Mouse (Mus musculus) lung, postnatal 36 days (tissue): ENCODE measurements at regions not wholly inside any gene's neighbourhood (a gene's known extent, or its start where the extent isn't known, plus 50 kb on each side); places are given as distances from the start of the nearest gene placed in this dataset.

Experiments
- DNase-seq: peaks from one replicate; pipeline ENCODE4 v3.0.0; 2022; ENCODE audit warnings: mixed read lengths

- DNase-seq: no peak
Measured at GRCm38 (mm10) chr19:32940806-32941205, 183.5 kb downstream of the Pten start.

GRCm38 (mm10) chr19:32943594-32944230 is 186.4 kb downstream of the Pten start:
- no peak for DNase-seq

- no peak for DNase-seq
Measured at GRCm38 (mm10) chr19:32947081-32947855, 190.0 kb downstream of the Pten start.

GRCm38 (mm10) chr19:32950252-32950651 is 193.0 kb downstream of the Pten start:
- DNase-seq: peak; percentile 53

DNA sequence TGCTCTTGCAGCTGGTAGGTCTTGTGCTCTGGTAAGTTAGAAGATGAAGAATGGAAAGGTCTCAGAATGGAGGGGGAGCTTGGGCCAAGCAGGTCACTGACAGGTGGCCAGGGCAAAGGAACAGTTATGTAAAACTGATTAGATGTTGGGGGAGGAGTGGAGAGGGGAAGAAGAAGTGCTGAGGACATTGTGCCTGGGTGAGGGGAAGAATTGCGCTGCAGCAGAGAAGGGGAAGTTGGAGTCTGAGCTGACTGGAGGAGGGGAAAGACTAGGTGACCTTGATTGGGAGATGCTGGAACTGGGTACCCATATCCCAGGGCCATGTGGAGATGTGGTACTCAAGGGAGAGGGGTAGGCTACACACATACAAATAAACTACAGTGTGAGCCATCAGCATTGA is 193.5 kb downstream of the Pten start:
- DNase-seq: no peak

DNA sequence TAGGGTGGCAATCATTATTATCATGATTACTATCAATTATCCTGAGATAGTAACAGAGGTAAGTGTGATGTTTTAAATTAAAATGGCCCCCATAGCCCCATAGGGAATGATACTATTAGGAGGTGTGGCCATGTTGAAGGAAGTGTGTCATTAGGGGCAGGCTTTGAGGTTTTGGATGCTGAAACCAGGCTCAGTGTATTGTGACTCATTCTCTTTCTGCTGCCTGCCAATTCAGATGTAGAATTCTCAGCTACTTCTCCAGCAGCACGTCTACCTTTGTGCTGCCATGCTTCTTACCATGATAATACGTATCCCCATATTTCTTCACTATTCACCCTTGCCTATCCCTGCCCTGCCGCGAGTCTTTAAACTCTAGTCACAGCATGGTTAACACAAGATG is 195.1 kb downstream of the Pten start:
- DNase-seq: no peak

DNA sequence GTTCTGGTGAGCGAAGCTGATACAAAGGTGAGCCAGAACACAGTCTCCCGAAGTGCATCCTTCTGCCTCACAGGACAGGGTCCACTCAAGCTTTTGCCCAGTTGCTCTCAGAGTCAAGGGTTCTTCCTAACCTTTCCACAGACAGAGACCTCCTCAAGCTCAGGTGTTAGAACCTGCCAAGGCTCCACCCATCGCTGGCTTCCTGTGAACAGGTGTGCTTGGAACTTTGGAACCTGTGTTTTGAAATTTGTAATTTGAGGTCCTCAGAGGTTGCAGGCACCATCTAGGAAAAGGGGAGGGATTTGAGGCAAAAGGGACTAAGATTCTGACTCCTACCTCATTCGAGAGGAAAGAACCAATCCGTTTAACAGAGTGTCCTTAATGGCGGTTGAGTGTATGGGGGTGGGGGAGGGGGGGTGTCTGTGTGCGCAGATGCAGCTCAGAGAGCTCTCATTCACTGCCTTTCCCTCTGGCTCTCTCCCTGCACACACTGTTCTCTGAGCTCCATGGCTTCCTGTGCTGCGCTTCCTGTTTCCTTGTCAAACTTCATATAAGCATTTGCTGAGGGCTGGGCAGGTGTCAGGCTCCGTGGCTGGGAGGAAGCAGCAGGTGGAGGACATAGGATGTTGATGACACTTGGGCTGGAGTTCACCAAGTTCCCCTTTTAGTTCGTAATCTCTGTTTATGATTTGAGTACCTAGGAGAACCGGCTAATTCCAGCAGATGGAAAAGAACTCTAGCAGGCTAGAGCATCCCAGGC is 195.8 kb downstream of the Pten start:
- DNase-seq: peak; percentile 67

- DNase-seq: peak; percentile 88
Measured at GRCm38 (mm10) chr19:32954001-32954605, 196.8 kb downstream of the Pten start.

DNA sequence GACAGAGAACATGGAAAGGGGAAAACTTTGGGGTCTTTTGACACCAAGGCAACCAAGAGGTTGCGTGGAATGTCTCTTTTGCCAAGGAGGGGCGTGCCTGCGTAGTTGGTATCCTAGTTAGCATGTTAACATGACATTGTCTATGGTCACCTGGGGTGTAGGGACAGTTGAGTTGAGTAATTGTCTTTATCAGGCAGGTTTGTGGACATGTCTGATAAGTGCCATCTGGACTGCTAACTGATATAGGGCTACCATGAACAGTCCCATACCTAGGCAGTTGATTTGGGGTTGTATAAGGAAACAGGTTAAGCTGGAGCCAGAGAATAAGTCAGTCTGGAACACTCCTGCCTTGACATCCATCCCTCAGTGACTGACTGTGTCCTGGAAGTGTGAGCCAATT is 197.6 kb downstream of the Pten start:
- DNase-seq: no peak

DNA sequence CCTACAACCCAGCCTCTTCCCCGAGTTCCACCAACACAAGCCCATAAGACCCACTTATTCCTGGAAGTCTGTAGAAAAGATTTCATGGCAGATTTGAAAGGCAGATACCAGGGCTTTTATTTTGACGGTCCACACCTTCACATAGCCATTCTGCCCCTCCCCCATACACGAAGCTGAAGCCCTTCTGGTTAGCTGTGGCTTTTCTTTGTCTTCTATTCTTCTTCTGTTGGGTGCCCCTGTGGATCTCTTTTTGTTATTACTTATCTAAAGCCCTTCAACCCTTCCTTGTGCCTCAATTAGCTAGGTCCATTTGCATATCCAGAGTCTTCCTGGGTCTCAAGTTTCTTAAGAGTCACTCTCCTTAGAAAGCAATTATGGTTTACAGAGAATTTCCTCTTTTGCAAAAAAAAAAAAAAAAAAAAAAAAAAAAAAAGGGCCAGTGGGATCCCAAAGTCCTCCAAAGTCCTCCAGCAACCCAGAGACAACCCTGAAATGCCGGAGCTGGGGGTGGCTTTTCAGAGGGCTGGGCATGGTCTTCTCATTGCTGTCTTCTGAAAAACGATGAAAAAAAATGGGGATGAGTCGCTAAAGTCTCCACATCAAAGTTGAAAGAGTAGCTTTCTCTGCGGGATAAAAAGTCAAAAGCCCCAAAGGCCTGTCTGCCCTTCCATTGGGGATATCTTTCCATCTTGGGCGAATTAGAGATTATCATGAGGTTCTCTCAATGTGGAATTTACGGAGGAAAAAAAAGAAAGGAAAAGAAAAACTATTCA is 199.0 kb downstream of the Pten start:
- DNase-seq: peak; percentile 36

DNA sequence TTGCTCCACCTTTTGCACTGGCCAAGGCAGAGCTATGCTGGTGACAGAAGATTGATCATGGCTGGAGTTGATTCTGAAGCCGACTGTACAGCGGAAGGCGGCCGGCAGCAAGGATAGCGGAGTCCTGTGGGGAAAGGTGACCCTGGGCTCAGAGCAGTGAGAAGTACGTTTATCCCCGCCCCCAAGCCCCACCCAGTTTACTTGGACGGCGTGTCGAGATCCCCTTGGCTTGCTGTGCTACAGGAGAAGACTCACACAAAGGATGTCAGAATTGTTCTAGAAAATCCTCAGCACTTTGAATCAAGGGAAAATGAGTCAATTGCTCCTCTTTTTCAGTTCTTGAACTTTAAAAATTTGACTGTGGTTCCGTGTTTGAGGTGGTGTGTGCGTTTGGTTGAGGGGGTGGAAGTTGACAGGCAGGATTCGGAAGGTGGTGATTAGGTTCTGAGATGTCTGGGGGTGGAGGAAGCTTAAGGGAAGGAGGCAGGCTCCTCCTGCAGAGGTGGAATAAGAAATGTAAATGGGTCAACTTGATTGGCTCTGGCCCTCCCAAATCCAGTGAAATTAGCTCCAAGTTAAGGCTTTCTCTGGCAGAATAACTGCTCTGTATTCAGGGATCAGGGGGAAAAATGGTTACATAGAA is 199.7 kb downstream of the Pten start:
- peak; percentile 45 for DNase-seq

DNA sequence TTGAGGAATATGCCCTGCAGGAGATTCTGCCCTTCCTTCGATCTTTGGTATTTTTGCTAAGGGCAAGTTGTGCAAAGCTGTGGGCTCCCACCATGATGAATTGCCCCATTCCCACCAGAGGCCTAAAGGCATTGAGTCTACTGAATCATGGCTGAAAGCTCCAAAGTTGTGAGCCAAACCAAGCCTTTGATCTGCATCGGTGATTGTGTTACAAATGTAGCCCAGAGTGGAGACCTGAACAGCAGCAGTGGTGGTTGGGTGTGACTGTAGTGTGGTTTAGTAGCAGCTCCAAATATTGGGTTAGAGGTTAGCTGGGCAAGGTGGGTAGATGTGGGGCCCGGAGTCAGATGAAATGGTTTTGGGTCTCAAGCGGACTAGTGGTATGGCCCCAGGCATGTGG is 201.0 kb downstream of the Pten start:
- DNase-seq: no peak

GRCm38 (mm10) chr19:32958791-32959190 is 201.5 kb downstream of the Pten start:
- DNase-seq: no peak

GRCm38 (mm10) chr19:32959844-32960195 is 202.5 kb downstream of the Pten start:
- DNase-seq: no peak

GRCm38 (mm10) chr19:32960196-32960947 is 203.1 kb downstream of the Pten start:
- DNase-seq: peak; percentile 29

GRCm38 (mm10) chr19:32961525-32961924 is 204.2 kb downstream of the Pten start:
- no peak for DNase-seq

DNA sequence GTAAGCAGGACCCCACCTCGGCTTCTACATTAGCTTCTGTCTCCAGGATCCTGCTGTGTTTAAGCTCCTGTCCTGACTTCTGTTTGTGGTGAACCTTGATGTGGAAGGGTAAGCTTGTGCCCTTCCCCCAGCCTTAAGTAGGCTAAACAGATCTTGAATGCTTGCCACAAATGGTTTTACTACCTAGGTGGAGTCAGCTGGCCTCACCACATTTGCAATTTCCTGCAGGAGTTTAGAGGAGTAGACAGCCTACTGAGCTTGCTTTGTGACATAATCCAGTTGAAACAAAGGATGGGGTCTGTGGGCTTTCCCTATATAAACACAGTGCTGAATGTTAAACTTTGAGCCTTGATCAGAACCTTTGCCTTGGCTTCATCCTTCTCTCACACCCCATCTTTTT is 206.7 kb downstream of the Pten start:
- DNase-seq: no peak

GRCm38 (mm10) chr19:32965488-32965887 is 208.2 kb downstream of the Pten start:
- no peak for DNase-seq

- DNase-seq: no peak
Measured at GRCm38 (mm10) chr19:32969213-32969776, 212.0 kb downstream of the Pten start.

DNA sequence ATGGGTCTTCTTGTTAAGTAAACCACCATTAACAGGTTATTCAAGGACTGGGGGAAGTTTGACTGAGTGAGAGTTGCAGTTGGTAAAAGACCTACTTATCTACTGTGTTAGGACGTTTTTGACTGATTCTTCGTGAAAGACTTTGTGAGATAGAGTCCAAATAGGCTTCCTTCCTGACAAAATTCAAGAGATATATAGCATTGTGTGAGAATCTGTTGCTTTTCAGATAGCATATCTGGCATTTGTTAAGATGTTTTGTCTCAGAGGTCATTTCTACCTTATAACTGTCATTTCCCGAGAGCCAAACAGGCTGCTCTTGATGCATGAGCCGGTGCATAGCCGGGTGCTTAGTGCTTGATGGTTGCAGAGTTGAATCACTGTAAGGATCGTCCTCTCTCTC is 214.8 kb downstream of the Pten start:
- no peak for DNase-seq

GRCm38 (mm10) chr19:32973130-32973529 is 215.8 kb downstream of the Pten start:
- no peak for DNase-seq
